Mouse (Mus musculus): Measurements from ENCODE around the gene Usp17lc. TPM values are rescaled to one million over a fixed set of nuclear protein-coding genes. Genes with fewer than 3 reads are reported as not detected.

Gene Usp17lc
- not detected for polyA plus RNA-seq (2014; fragmentation: Illumina TruSeq; extraction: RNeasy Lipid Tissue Mini Kit (QIAGEN cat#74804); ENCODE audit: low read depth, low replicate concordance)

GRCm38 (mm10) chr7:103414772-103415171 lies at the start of gene Usp17lc:
Gene Usp17lc, plus strand, starts transcription at chr7:103415072.

GRCm38 (mm10) chr7:103386077-103386476 lies 28.8 kb upstream of the Usp17lc start, which contains the start of gene Olfr603:
Gene Olfr603, minus strand, starts transcription at chr7:103386177.

GRCm38 (mm10) chr7:103445339-103445738 lies 30.5 kb downstream of the Usp17lc start, which contains the start of gene Olfr605:
Gene Olfr605, minus strand, starts transcription at chr7:103445439.

GRCm38 (mm10) chr7:103448746-103449145 lies 33.9 kb downstream of the Usp17lc start, which contains the start of gene Olfr606:
Gene Olfr606, plus strand, starts transcription at chr7:103449046.

Other genes with a start within 250 kb of the Usp17lc start
- gene Olfr591, start 236.7 kb upstream of the Usp17lc start, polyA plus RNA-seq (2014; fragmentation: Illumina TruSeq; extraction: RNeasy Lipid Tissue Mini Kit (QIAGEN cat#74804); ENCODE audit: low read depth, low replicate concordance), result not detected
- gene Olfr592, start 230.3 kb upstream of the Usp17lc start, polyA plus RNA-seq (2014; fragmentation: Illumina TruSeq; extraction: RNeasy Lipid Tissue Mini Kit (QIAGEN cat#74804); ENCODE audit: low read depth, low replicate concordance), result not detected
- not detected for gene Olfr593, start 203.2 kb upstream of the Usp17lc start, polyA plus RNA-seq (2014; fragmentation: Illumina TruSeq; extraction: RNeasy Lipid Tissue Mini Kit (QIAGEN cat#74804); ENCODE audit: low read depth, low replicate concordance)
- gene Olfr594, start 198.1 kb upstream of the Usp17lc start, polyA plus RNA-seq (2014; fragmentation: Illumina TruSeq; extraction: RNeasy Lipid Tissue Mini Kit (QIAGEN cat#74804); ENCODE audit: low read depth, low replicate concordance), result not detected
- not detected for gene Usp17ld, start 162.6 kb upstream of the Usp17lc start, polyA plus RNA-seq (2014; fragmentation: Illumina TruSeq; extraction: RNeasy Lipid Tissue Mini Kit (QIAGEN cat#74804); ENCODE audit: low read depth, low replicate concordance)
- not detected for gene Olfr596, start 109.4 kb upstream of the Usp17lc start, polyA plus RNA-seq (2014; fragmentation: Illumina TruSeq; extraction: RNeasy Lipid Tissue Mini Kit (QIAGEN cat#74804); ENCODE audit: low read depth, low replicate concordance)
- not detected for gene Olfr597, start 98.8 kb upstream of the Usp17lc start, polyA plus RNA-seq (2014; fragmentation: Illumina TruSeq; extraction: RNeasy Lipid Tissue Mini Kit (QIAGEN cat#74804); ENCODE audit: low read depth, low replicate concordance)
- gene Olfr598, start 91.5 kb upstream of the Usp17lc start, polyA plus RNA-seq (2014; fragmentation: Illumina TruSeq; extraction: RNeasy Lipid Tissue Mini Kit (QIAGEN cat#74804); ENCODE audit: low read depth, low replicate concordance), result not detected
- not detected for gene Olfr599, start 79.2 kb upstream of the Usp17lc start, polyA plus RNA-seq (2014; fragmentation: Illumina TruSeq; extraction: RNeasy Lipid Tissue Mini Kit (QIAGEN cat#74804); ENCODE audit: low read depth, low replicate concordance)
- not detected for gene Olfr600, start 65.4 kb upstream of the Usp17lc start, polyA plus RNA-seq (2014; fragmentation: Illumina TruSeq; extraction: RNeasy Lipid Tissue Mini Kit (QIAGEN cat#74804); ENCODE audit: low read depth, low replicate concordance)
- gene Olfr601, start 52.4 kb upstream of the Usp17lc start, polyA plus RNA-seq (2014; fragmentation: Illumina TruSeq; extraction: RNeasy Lipid Tissue Mini Kit (QIAGEN cat#74804); ENCODE audit: low read depth, low replicate concordance), result not detected
- not detected for gene Olfr603, start 28.9 kb upstream of the Usp17lc start, polyA plus RNA-seq (2014; fragmentation: Illumina TruSeq; extraction: RNeasy Lipid Tissue Mini Kit (QIAGEN cat#74804); ENCODE audit: low read depth, low replicate concordance)
- not detected for gene Olfr605, start 30.4 kb downstream of the Usp17lc start, polyA plus RNA-seq (2014; fragmentation: Illumina TruSeq; extraction: RNeasy Lipid Tissue Mini Kit (QIAGEN cat#74804); ENCODE audit: low read depth, low replicate concordance)
- gene Olfr606, start 34.0 kb downstream of the Usp17lc start, polyA plus RNA-seq (2014; fragmentation: Illumina TruSeq; extraction: RNeasy Lipid Tissue Mini Kit (QIAGEN cat#74804); ENCODE audit: low read depth, low replicate concordance), result not detected
- not detected for gene Olfr607, start 49.1 kb downstream of the Usp17lc start, polyA plus RNA-seq (2014; fragmentation: Illumina TruSeq; extraction: RNeasy Lipid Tissue Mini Kit (QIAGEN cat#74804); ENCODE audit: low read depth, low replicate concordance)
- gene Olfr608, start 54.8 kb downstream of the Usp17lc start, polyA plus RNA-seq (2014; fragmentation: Illumina TruSeq; extraction: RNeasy Lipid Tissue Mini Kit (QIAGEN cat#74804); ENCODE audit: low read depth, low replicate concordance), result not detected
- gene Olfr609, start 83.0 kb downstream of the Usp17lc start, polyA plus RNA-seq (2014; fragmentation: Illumina TruSeq; extraction: RNeasy Lipid Tissue Mini Kit (QIAGEN cat#74804); ENCODE audit: low read depth, low replicate concordance), result not detected
- gene Olfr610, start 97.0 kb downstream of the Usp17lc start, polyA plus RNA-seq (2014; fragmentation: Illumina TruSeq; extraction: RNeasy Lipid Tissue Mini Kit (QIAGEN cat#74804); ENCODE audit: low read depth, low replicate concordance), result not detected
- gene Olfr611, start 105.8 kb downstream of the Usp17lc start, polyA plus RNA-seq (2014; fragmentation: Illumina TruSeq; extraction: RNeasy Lipid Tissue Mini Kit (QIAGEN cat#74804); ENCODE audit: low read depth, low replicate concordance), result not detected
- not detected for gene Olfr612, start 127.6 kb downstream of the Usp17lc start, polyA plus RNA-seq (2014; fragmentation: Illumina TruSeq; extraction: RNeasy Lipid Tissue Mini Kit (QIAGEN cat#74804); ENCODE audit: low read depth, low replicate concordance)
- not detected for gene Olfr613, start 133.0 kb downstream of the Usp17lc start, polyA plus RNA-seq (2014; fragmentation: Illumina TruSeq; extraction: RNeasy Lipid Tissue Mini Kit (QIAGEN cat#74804); ENCODE audit: low read depth, low replicate concordance)
- gene Olfr615, start 141.0 kb downstream of the Usp17lc start, polyA plus RNA-seq (2014; fragmentation: Illumina TruSeq; extraction: RNeasy Lipid Tissue Mini Kit (QIAGEN cat#74804); ENCODE audit: low read depth, low replicate concordance), result not detected
- gene Olfr616, start 154.1 kb downstream of the Usp17lc start, polyA plus RNA-seq (2014; fragmentation: Illumina TruSeq; extraction: RNeasy Lipid Tissue Mini Kit (QIAGEN cat#74804); ENCODE audit: low read depth, low replicate concordance), result not detected
- gene Olfr617, start 158.0 kb downstream of the Usp17lc start, polyA plus RNA-seq (2014; fragmentation: Illumina TruSeq; extraction: RNeasy Lipid Tissue Mini Kit (QIAGEN cat#74804); ENCODE audit: low read depth, low replicate concordance), result not detected
- not detected for gene Olfr618, start 175.0 kb downstream of the Usp17lc start, polyA plus RNA-seq (2014; fragmentation: Illumina TruSeq; extraction: RNeasy Lipid Tissue Mini Kit (QIAGEN cat#74804); ENCODE audit: low read depth, low replicate concordance)
- not detected for gene Olfr619, start 185.5 kb downstream of the Usp17lc start, polyA plus RNA-seq (2014; fragmentation: Illumina TruSeq; extraction: RNeasy Lipid Tissue Mini Kit (QIAGEN cat#74804); ENCODE audit: low read depth, low replicate concordance)
- not detected for gene Olfr620, start 197.5 kb downstream of the Usp17lc start, polyA plus RNA-seq (2014; fragmentation: Illumina TruSeq; extraction: RNeasy Lipid Tissue Mini Kit (QIAGEN cat#74804); ENCODE audit: low read depth, low replicate concordance)
- gene Olfr622, start 227.6 kb downstream of the Usp17lc start, polyA plus RNA-seq (2014; fragmentation: Illumina TruSeq; extraction: RNeasy Lipid Tissue Mini Kit (QIAGEN cat#74804); ENCODE audit: low read depth, low replicate concordance), result not detected
- not detected for gene Olfr623, start 248.6 kb downstream of the Usp17lc start, polyA plus RNA-seq (2014; fragmentation: Illumina TruSeq; extraction: RNeasy Lipid Tissue Mini Kit (QIAGEN cat#74804); ENCODE audit: low read depth, low replicate concordance)

Data from adrenal gland, adult 10 weeks (tissue).